Mouse (Mus musculus) kidney, adult 2 months (tissue): Measurements from ENCODE around the gene Herpud2. TPM values are rescaled to one million over a fixed set of nuclear protein-coding genes. Genes with fewer than 3 reads are reported as not detected.

ENCODE experiments used
- DNase-seq: peaks from one replicate; pipeline ENCODE4 v3.0.0; 2021
- H3K27ac ChIP-seq: fragments of 200-500 bp; 2 replicates; pipeline ENCODE4 v1.5.1; 2012; ENCODE audit warnings: low read depth, low read length, control low read depth, inconsistent platforms; ENCODE audit not compliant: insufficient read depth
- H3K27me3 ChIP-seq: fragments of 200-500 bp; replicated peaks from 2 replicates; pipeline ENCODE4 v1.6.1; 2012; ENCODE audit warnings: mild to moderate bottlenecking, moderate library complexity, low read length, inconsistent platforms; ENCODE audit not compliant: control insufficient read depth, insufficient read depth
- H3K36me3 ChIP-seq: fragments of 200-500 bp; 2 replicates; pipeline ENCODE4 v1.6.1; 2012; ENCODE audit warnings: mild to moderate bottlenecking, moderate library complexity, low read length, inconsistent platforms; ENCODE audit not compliant: control insufficient read depth, insufficient read depth
- H3K4me1 ChIP-seq: fragments of 200-500 bp; 2 replicates; pipeline ENCODE4 v1.6.1; 2011; ENCODE audit warnings: low read length; ENCODE audit not compliant: control insufficient read depth, insufficient read depth
- H3K4me3 ChIP-seq: fragments of 200-500 bp; 2 replicates; pipeline ENCODE4 v1.5.1; 2011; ENCODE audit warnings: mild to moderate bottlenecking, low read depth, low read length, control low read depth; ENCODE audit not compliant: insufficient read depth
- CTCF ChIP-seq: fragments of 200-500 bp; conservative IDR thresholded peaks from 2 replicates; pipeline ENCODE4 v1.5.1; 2011; ENCODE audit warnings: low read depth, mild to moderate bottlenecking, control low read depth, low read length, moderate library complexity, mixed read lengths; ENCODE audit not compliant: insufficient read depth, insufficient read length
- POLR2A ChIP-seq: fragments of 200-500 bp; IDR thresholded peaks from one replicate; pipeline ENCODE4 v1.6.1; 2011; ENCODE audit warnings: low read depth, low read length, control low read depth
- WGBS: fragments of 180-500 bp; shearing (Covaris S2); methylation state at CpG from one replicate; pipeline ENCODE4 v1.1.7; 2018; 5-methylcytosine and 5-hydroxymethylcytosine counted together
- polyA plus RNA-seq: library from polyadenylated mRNA; depleted of rRNA; stranded (reverse); fragments of >200 nt; gene quantifications from 2 replicates; pipeline ENCODE4 v1.2.3, GENCODE M21; 2012; rRNA removed

Gene Herpud2
- polyA plus RNA-seq, result 25.4 and 30.6 TPM in 2 replicates

- TF ChIP-seq POLR2A (no peak), CTCF (no peak)
- H3K4me3 ChIP-seq, result peak within 1 kb of the TSS; percentile 99
- H3K27ac ChIP-seq, result peak within 1 kb of the TSS; percentile 98
- no peaks in the 10 kb centered on the region for H3K36me3 ChIP-seq
- peaks cover 15% of the 10 kb centered on the region; the same call in 1 of the 2 replicates for H3K4me1 ChIP-seq
- peak; percentile 97 for DNase-seq
- WGBS, result under 1% methylated on average over 51 of the region's 51 CpGs
- no peaks in the 10 kb centered on the region for H3K27me3 ChIP-seq
These were observed at the start of gene Herpud2 for GRCm38 (mm10) chr9:25151611-25152241. Gene Herpud2, minus strand, starts transcription at chr9:25151820.

GRCm38 (mm10) chr9:25200987-25201386, 49.4 kb upstream of the Herpud2 start:
- no peaks in the 10 kb centered on the region for H3K27me3 ChIP-seq
- TF ChIP-seq POLR2A, result no peak
- TF ChIP-seq CTCF, result no peak
- no peaks in the 10 kb centered on the region for H3K36me3 ChIP-seq
- no peak overlapping the region for H3K27ac ChIP-seq
- no peak overlapping the region for H3K4me3 ChIP-seq
- 79% methylated on average over 3 of the region's 3 CpGs for WGBS
- no peak for DNase-seq
- H3K4me1 ChIP-seq, result no peaks in the 10 kb centered on the region

GRCm38 (mm10) chr9:25200148-25200547, 48.5 kb upstream of the Herpud2 start:
- Histone ChIP-seq H3K4me3 (no peak overlapping the region), H3K27ac (no peak overlapping the region), H3K4me1 (no peaks in the 10 kb centered on the region), H3K36me3 (no peaks in the 10 kb centered on the region), H3K27me3 (no peaks in the 10 kb centered on the region)
- TF ChIP-seq CTCF (no peak), POLR2A (no peak)
- no peak for DNase-seq
- WGBS, result 71% methylated on average over 3 of the region's 3 CpGs

GRCm38 (mm10) chr9:25196746-25197145, 45.1 kb upstream of the Herpud2 start:
- H3K4me3 ChIP-seq, result no peak overlapping the region
- H3K36me3 ChIP-seq, result no peaks in the 10 kb centered on the region
- 84% methylated on average over 5 of the region's 5 CpGs for WGBS
- H3K27ac ChIP-seq, result no peak overlapping the region
- no peaks in the 10 kb centered on the region for H3K4me1 ChIP-seq
- DNase-seq, result no peak
- no peaks in the 10 kb centered on the region for H3K27me3 ChIP-seq
- TF ChIP-seq POLR2A (no peak), CTCF (no peak)

GRCm38 (mm10) chr9:25191612-25192011, 40.0 kb upstream of the Herpud2 start:
- H3K27ac ChIP-seq, result no peak overlapping the region
- H3K36me3 ChIP-seq, result no peaks in the 10 kb centered on the region
- H3K4me1 ChIP-seq, result no peaks in the 10 kb centered on the region
- no peak overlapping the region for H3K4me3 ChIP-seq
- no peaks in the 10 kb centered on the region for H3K27me3 ChIP-seq
- TF ChIP-seq POLR2A (no peak), CTCF (no peak)
- WGBS, result 79% methylated on average over 2 of the region's 2 CpGs
- no peak for DNase-seq

- no peaks in the 10 kb centered on the region for H3K27me3 ChIP-seq
- DNase-seq, result no peak
- WGBS, result 84% methylated on average over 4 of the region's 4 CpGs
- H3K4me1 ChIP-seq, result no peaks in the 10 kb centered on the region
- TF ChIP-seq POLR2A (no peak), CTCF (no peak)
- no peaks in the 10 kb centered on the region for H3K36me3 ChIP-seq
- no peak overlapping the region for H3K4me3 ChIP-seq
- no peak overlapping the region for H3K27ac ChIP-seq
These were observed 34.9 kb upstream of the Herpud2 start for GRCm38 (mm10) chr9:25186501-25186900.

- Histone ChIP-seq H3K27me3 (no peaks in the 10 kb centered on the region), H3K4me3 (no peak overlapping the region), H3K27ac (no peak overlapping the region), H3K36me3 (no peaks in the 10 kb centered on the region), H3K4me1 (no peaks in the 10 kb centered on the region)
- DNase-seq, result no peak
- WGBS, result 72% methylated on average over 7 of the region's 7 CpGs
- TF ChIP-seq POLR2A (no peak), CTCF (no peak)
These were observed 34.2 kb upstream of the Herpud2 start for GRCm38 (mm10) chr9:25185854-25186253.
